Mouse (Mus musculus) heart, postnatal 10 days (tissue): ENCODE measurements at regions not wholly inside any gene's neighbourhood (a gene's known extent, or its start where the extent isn't known, plus 50 kb on each side); places are given as distances from the start of the nearest gene placed in this dataset.
"Not testable (repeated sequence)": the region's sequence is repeated elsewhere in the genome, so short reads cannot be mapped to it uniquely, and the experiment has no call there.

ENCODE experiments used
- DNase-seq, 2 experiments: peaks; one replicate each; pipeline ENCODE4 v3.0.0; 2021
- intact Hi-C: fragments of 180-260 bp; cut with DNase I; formaldehyde crosslinking; loops from one replicate; pipeline ENCODE4 v1.15.1; 2025

GRCm38 (mm10) chr1:23034271-23034670 lies 67.8 kb downstream of the 4933415F23Rik start:
- no peak for DNase-seq
- intact Hi-C loops: no loop called here

DNA sequence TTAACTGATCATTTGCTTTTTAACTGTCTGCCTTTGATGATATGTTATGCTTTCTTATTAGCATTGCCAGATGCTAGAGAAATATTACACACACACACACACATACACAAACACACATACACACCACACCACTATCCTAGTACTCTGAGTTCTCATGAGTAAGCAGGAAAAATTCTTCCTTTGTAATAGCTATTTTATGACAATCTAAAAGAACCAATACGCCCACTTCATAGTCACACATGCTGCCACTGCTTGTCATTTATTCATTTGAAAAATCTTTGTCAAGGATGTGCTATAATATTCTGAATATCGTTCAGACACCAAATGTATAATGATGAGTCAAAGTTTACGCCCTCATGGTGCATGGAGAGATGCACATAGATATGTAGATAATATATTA lies 78.5 kb downstream of the 4933415F23Rik start:
- intact Hi-C loops: no loop called here
- no peak for DNase-seq

DNA sequence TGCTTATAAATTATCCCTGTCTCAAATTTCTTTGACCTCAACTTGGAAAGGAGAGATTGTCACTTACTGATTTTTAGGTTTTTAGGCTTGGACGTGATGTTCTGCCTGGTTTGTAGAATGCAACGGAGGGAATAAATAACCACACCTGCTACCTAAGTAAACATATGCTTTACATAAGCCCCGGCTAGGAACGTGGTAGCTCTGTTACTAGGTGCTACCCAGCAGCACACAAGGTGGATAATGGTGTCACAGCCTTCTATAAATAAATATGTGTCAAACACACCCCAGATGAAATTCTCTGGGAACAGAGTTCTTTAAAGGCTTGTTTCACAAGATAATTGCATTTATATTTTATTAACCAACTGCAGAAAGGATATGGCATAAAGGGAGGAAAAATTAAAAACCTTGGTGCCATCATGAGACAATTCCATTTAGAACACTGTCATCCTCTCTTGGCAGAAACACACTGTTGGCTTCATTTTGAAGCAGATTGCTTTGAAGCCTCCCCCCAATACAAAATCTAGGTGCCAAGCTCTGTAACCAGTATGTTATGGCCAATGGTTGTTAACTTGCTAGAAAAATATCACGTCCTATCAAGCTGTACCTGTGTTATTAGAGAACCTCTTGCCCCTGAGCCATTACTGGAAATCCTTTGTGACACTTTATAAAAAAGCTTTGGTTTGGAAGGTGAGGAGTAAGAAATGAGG lies 94.1 kb downstream of the 4933415F23Rik start:
- intact Hi-C loops: no loop called here
- no peak for DNase-seq

- DNase-seq: no peak
- intact Hi-C loops: no loop called here
Measured at GRCm38 (mm10) chr1:23004882-23005281, 97.2 kb downstream of the 4933415F23Rik start.

DNA sequence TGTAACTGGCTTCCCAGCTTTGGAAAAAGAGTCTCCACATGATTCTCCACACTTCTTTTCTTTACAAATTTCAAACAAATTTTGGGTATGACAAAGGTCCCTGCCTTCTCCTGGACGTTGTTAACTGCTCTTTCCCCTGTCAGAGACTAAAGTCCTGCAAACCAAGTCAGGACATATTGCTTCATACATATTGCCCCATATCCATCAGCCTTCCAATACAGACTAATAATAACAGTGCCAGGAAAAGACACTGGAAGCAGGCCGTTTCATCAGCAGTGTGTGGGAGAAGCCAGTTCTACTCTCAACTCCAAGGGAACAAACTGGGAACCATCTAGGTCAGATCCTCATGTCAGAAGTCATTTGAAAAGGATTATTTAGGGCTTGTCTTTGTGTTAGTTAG lies 105.4 kb downstream of the 4933415F23Rik start:
- no peak for DNase-seq
- intact Hi-C loops: no loop called here

DNA sequence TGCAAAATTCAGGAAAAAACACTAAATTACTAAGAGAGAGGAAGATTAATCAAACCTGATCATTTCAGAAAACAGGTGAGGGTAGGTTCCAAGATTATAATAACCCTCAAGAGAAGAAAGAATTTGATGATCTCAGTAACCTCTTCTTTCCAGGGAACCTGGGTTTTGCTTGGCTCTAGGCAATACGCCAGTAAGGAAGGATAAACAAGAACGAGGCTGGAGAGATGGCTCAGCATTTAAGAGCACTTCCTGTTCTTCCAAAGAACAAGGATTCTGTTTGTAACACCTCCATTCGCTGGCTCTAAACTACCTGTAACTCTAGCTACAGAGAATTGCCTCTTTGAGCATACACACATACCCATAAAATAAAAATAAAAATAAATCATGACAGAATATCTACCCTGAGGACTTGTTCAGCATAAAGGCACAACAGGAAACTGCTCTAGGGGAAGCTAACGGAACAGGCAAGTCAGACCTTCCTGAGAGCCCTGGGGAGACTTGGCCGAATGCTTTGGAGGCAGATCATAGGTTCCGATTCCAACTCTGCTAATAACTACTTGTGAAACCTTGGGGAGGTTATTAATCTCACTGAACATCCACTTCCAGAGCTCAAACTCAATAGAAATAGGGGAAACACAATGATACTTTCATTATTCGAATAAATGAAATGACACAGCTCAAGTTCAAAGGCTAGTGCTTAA lies 112.4 kb downstream of the 4933415F23Rik start:
- intact Hi-C loops: no loop called here
- DNase-seq: no peak

- intact Hi-C loops: no loop called here
- DNase-seq: no peak
Measured at GRCm38 (mm10) chr1:22987521-22987920, 114.5 kb downstream of the 4933415F23Rik start.

DNA sequence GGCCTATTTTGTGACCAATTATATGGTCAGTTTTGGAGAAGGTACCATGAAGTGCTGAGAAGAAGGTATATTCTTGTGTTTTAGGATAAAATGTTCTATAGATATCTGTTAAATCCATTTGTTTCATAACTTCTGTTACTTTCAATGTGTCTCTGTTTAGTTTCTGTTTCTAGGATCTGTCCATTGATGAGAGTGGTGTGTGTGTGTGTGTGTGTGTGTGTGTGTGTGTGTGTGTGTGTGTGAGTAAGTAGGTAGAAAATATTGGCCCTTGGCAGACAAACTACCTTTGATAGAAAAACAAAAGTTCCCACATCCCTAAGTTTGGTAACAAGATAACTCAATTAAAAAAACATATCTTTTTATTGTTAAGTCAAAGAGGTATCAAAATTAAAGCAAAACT lies 117.8 kb downstream of the 4933415F23Rik start:
- intact Hi-C loops, DNase-seq: not testable (repeated sequence)

DNA sequence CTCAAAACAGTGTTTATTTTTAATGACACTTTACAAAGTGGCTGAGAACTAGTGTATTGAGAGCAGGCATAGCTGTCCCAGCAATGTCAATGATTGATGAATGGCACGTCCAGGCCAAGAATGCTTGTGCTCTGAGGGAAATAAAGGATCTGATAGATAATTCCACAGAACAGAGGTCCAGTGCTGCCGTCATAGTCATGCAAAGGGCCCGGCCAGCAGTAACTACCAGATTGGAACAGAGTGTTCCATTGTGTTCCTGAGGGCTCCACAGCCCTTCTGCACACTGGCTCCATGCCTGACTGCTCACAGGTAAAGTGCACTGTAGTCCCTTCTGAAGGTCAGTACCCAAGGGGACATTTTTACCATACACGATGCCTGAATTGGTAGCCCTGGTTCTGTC lies 127.1 kb downstream of the 4933415F23Rik start:
- intact Hi-C loops: no loop called here
- DNase-seq: no peak

DNA sequence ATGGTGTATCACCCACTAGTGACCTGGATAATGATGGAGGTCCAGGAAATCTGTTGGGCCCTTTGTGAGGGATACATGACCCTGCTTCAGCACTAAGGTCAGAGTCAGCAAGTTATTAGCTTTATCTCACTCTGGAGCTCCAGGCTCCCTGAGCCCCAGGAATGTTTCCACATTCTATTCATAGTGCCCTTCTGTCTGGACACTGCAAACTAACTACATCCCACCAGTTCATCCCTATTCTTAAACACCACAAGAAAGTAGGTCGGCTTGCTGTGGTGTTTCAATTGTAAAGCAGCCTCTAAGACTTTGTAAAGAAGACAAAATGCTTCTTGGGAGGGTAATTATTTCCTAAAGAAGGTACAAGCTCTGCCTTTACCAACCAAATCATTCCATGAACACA lies 138.2 kb upstream of the Rims1 start:
- intact Hi-C loops: no loop called here

DNA sequence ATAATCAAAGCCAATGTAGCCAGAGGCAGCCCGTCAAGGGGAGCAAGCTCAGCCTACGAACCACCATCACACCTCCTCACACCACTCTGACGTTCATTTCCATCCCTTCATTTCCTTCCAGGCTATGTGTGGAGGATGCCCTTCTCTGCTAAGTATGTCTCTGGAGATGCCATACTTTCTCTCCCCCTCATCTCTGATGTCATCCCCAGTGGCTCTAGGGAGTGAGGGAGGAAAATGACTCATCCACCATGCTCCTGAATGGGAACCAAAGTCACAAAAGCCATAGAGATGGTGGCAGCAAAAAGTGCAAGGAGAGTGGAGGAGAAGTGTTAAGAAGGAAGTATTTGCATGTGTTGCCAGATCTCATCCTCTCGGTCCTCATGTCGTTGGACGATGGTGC lies 134.0 kb upstream of the Rims1 start:
- intact Hi-C loops: no loop called here
- no peak for DNase-seq

More for the DNA sequence above, 138.2 kb upstream of the Rims1 start:
- no peak for DNase-seq

DNA sequence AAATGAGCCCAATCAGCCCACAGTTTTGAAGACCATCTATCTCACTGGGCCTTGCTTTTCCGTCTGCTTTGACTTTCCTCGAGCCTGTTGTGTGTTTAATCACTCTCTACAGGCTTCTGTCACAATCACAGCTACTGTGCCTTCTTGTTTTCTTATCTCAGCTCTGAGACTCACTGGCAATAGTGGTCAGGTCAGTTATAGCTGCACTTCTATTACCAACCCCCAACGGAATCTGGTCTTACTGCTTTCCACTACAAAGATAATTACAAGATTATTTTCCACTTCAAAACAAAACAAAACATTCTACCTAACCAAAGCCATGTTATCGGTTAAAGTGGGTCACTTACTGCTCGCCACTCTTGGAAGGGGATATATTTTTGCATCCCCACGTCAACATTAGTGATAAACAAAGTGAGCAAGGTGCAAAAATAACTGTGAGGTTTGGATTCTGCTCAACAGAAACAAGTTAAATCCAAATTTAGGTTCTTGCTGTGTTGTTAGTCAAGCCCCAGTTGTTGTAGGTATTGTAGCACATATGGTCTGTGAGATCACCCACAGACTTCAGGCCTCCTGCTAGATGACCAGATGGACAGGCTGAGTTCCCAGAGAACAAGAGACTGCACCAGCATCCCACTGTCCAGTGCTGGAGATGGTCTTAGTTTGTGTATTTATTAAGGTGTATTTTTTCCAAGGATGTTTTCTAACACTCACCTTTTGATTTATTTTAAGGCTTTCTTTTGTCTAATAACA lies 125.5 kb upstream of the Rims1 start:
- peak; percentile 2 to 9 for DNase-seq

GRCm38 (mm10) chr1:22902992-22903391 lies 97.2 kb upstream of the Rims1 start:
- intact Hi-C loops: no loop called here
- DNase-seq: no peak

More for the DNA sequence above, 125.5 kb upstream of the Rims1 start:
- intact Hi-C loops: no loop called here

- no peak for DNase-seq
- intact Hi-C loops: no loop called here
Measured at GRCm38 (mm10) chr1:22901018-22901625, 95.3 kb upstream of the Rims1 start.

DNA sequence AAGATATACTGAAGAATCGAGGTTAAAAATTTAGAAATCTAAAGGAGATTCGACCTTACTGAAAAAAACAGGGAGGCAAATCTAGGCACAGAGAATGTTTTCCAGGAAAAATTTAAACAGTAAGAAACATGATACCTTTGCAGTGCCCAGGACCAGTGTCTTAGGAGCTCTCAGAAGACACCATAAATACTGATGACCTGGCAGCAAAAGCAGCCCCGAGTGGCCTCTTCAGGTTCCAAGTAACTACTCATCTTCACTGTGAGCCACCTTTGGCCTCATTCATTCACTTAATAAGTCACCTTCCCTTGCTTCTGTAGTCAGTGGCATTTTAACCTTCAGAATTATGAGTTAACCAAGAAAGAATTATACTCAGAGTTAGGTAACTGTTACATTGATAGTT lies 89.3 kb upstream of the Rims1 start:
- intact Hi-C loops: no loop called here

DNA sequence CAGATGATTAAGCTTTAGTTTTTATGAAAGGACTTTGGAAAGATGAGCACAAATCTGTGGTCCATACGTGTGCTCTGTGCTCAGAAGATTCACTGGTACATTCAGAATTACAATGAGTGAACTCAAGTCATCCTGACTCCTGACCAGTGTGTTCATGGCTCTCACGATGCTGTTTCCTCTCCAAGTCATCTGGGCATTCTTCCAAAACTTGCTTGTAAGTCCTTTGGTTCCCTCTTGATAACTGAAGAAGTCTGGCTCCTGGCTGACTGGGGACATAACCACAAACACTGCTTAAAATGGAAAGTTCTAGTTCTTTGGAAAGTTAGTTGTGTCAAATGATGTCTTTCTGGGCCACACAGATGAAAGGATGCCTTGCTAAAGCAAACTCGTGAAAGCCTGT lies 57.2 kb upstream of the Rims1 start:
- intact Hi-C loops: loop anchor here (1.0 kb wide), 1 partner anchor 12 kb away; no protein-coding TSS in a partner anchor
- peak; percentile 46 to 68 for DNase-seq

More for the DNA sequence above, 89.3 kb upstream of the Rims1 start:
- DNase-seq: no peak
